Mouse (Mus musculus) retina, postnatal 1 day (tissue): ENCODE results near the gene Sgca.
"Not testable (repeated sequence)": the region's sequence is repeated elsewhere in the genome, so short reads cannot be mapped to it uniquely, and the experiment has no call there.

Source experiments
- DNase-seq: peaks from one replicate; pipeline ENCODE4 v3.0.0-alpha.2; 2012

Gene Sgca

GRCm38 (mm10) chr11:94986435-94986834 lies 10.3 kb upstream of the Sgca start:
- no peak for DNase-seq

GRCm38 (mm10) chr11:94985822-94986221 lies 9.7 kb upstream of the Sgca start:
- no peak for DNase-seq

GRCm38 (mm10) chr11:94985140-94985539 lies 9.0 kb upstream of the Sgca start:
- no peak for DNase-seq

- no peak for DNase-seq
Observed at GRCm38 (mm10) chr11:94979462-94980179, 3.5 kb upstream of the Sgca start.

- peak; percentile 98 for DNase-seq
Observed at GRCm38 (mm10) chr11:94978947-94979346, 2.8 kb upstream of the Sgca start.

GRCm38 (mm10) chr11:94978178-94978915 lies 2.2 kb upstream of the Sgca start:
- no peak for DNase-seq

GRCm38 (mm10) chr11:94974951-94975350 lies 1.2 kb downstream of the Sgca start:
- DNase-seq, result no peak

- peak; percentile 63 for DNase-seq
Observed at GRCm38 (mm10) chr11:94973313-94973712, 2.8 kb downstream of the Sgca start.

- no peak for DNase-seq
Observed at GRCm38 (mm10) chr11:94972887-94973286, 3.2 kb downstream of the Sgca start.

- no peak for DNase-seq
Observed at GRCm38 (mm10) chr11:94971895-94972615, 4.1 kb downstream of the Sgca start.

- DNase-seq, result peak; percentile 86
Observed at GRCm38 (mm10) chr11:94970210-94970943, 5.8 kb downstream of the Sgca start.

- not testable (repeated sequence) for DNase-seq
Observed at GRCm38 (mm10) chr11:94969709-94970108, 6.4 kb downstream of the Sgca start.

GRCm38 (mm10) chr11:94968187-94968586 lies 7.9 kb downstream of the Sgca start:
- no peak for DNase-seq

GRCm38 (mm10) chr11:94967419-94967818 lies 8.7 kb downstream of the Sgca start, which contains the start of gene Hils1:
Gene Hils1, plus strand, starts transcription at chr11:94967593.
- no peak for DNase-seq

- DNase-seq, result no peak
Observed at GRCm38 (mm10) chr11:94962534-94963101, 13.5 kb downstream of the Sgca start.

GRCm38 (mm10) chr11:94958065-94958858 lies 17.9 kb downstream of the Sgca start:
- peak; percentile 58 for DNase-seq

- DNase-seq, result no peak
Observed at GRCm38 (mm10) chr11:94957693-94958064, 18.4 kb downstream of the Sgca start.

GRCm38 (mm10) chr11:94955103-94955502 lies 21.0 kb downstream of the Sgca start:
- DNase-seq, result peak; percentile 87

GRCm38 (mm10) chr11:94952169-94952568 lies 24.0 kb downstream of the Sgca start:
- no peak for DNase-seq

GRCm38 (mm10) chr11:94945236-94945635 lies 30.9 kb downstream of the Sgca start:
- DNase-seq, result no peak

- no peak for DNase-seq
Observed at GRCm38 (mm10) chr11:94944295-94944694, 31.8 kb downstream of the Sgca start.

- no peak for DNase-seq
Observed at GRCm38 (mm10) chr11:94943054-94943453, 33.1 kb downstream of the Sgca start.
